Mouse (Mus musculus) liver, embryonic 14.5 days (tissue): ENCODE data around the gene Trp53i13. TPM values are rescaled to one million over a fixed set of nuclear protein-coding genes. Genes with fewer than 3 reads are reported as not detected.

ENCODE experiments used
- ATAC-seq: fragments of 200-750 bp; cut with Nextera tagmentation; 2 replicates; pipeline ENCODE4 v1.8.0; 2017; ENCODE audit warnings: moderate number of reproducible peaks, mild to moderate bottlenecking, moderate library complexity; ENCODE audit not compliant: insufficient read depth
- DNase-seq, 3 experiments: peaks; one replicate each; pipeline ENCODE4 v3.0.0-alpha.2; 2012 to 2013; ENCODE audit warnings: low read depth in 3 of 3, low spot score in 3 of 3
- H3K27ac ChIP-seq: fragments of 300-500 bp; sonication (generic); 2 replicates; pipeline ENCODE4 v1.5.1; 2014; ENCODE audit warnings: moderate library complexity, mild to moderate bottlenecking, control low read depth, inconsistent platforms
- H3K27me3 ChIP-seq: fragments of 300-500 bp; sonication (generic); 2 replicates; pipeline ENCODE4 v1.6.1; 2014; ENCODE audit warnings: mild to moderate bottlenecking, low read length, moderate library complexity; ENCODE audit not compliant: control insufficient read depth, insufficient read depth
- H3K36me3 ChIP-seq: fragments of 300-500 bp; sonication (generic); replicated peaks from 2 replicates; pipeline ENCODE4 v1.6.1; 2014; ENCODE audit warnings: low read depth; ENCODE audit not compliant: control insufficient read depth, insufficient read depth
- H3K4me1 ChIP-seq, 2 experiments: fragments of 200-500 bp in 1 of 2; fragments of 300-500 bp in 1 of 2; sonication (generic) in 1 of 2; replicated peaks; 2 replicates each; pipeline ENCODE4 v1.6.1; 2012 to 2014; ENCODE audit warnings: antibody characterized with exemption in 1 of 2, inconsistent platforms in 1 of 2, low read length in 1 of 2; ENCODE audit not compliant: control insufficient read depth in 2 of 2, insufficient read depth in 2 of 2
- H3K4me2 ChIP-seq: fragments of 300-500 bp; sonication (generic); 2 replicates; pipeline ENCODE4 v1.6.1; 2014; ENCODE audit warnings: low read depth, mild to moderate bottlenecking, control low read depth, moderate library complexity
- H3K4me3 ChIP-seq, 2 experiments: fragments of 200-500 bp in 1 of 2; fragments of 300-500 bp in 1 of 2; sonication (generic) in 1 of 2; 2 replicates each; pipeline ENCODE4 v1.5.1; 2012 to 2014; ENCODE audit warnings: low read depth in 2 of 2, low read length in 2 of 2, mild to moderate bottlenecking in 2 of 2, control low read depth in 1 of 2, inconsistent platforms in 1 of 2, moderate library complexity in 1 of 2; ENCODE audit not compliant: insufficient read depth in 1 of 2
- H3K9ac ChIP-seq: fragments of 300-500 bp; sonication (generic); replicated peaks from 2 replicates; pipeline ENCODE4 v1.6.1; 2014; ENCODE audit warnings: mild to moderate bottlenecking, control low read depth, moderate library complexity
- H3K9me3 ChIP-seq: fragments of 300-500 bp; sonication (generic); 2 replicates; pipeline ENCODE4 v1.6.1; 2016; ENCODE audit warnings: low read length, mixed read lengths; ENCODE audit not compliant: control insufficient read depth
- CTCF ChIP-seq: IDR thresholded peaks from 2 replicates; pipeline ENCODE4 v1.5.1; 2016; ENCODE audit warnings: antibody characterized with exemption, low read depth, control low read depth
- EP300 ChIP-seq: IDR thresholded peaks from 2 replicates; pipeline ENCODE4 v1.6.1; 2016; ENCODE audit warnings: antibody characterized with exemption, low read depth
- WGBS: fragments of 180-500 bp; shearing (Covaris S2); extraction: QIAGEN DNeasy Blood & Tissue Kit; methylation state at CpG from one replicate; pipeline ENCODE4 v1.1.7; 2014; ENCODE audit not compliant: insufficient replicate concordance; 5-methylcytosine and 5-hydroxymethylcytosine counted together
- polyA plus RNA-seq, 2 experiments: library from polyadenylated mRNA; depleted of rRNA in 1 of 2; stranded (reverse) in 1 of 2; unstranded in 1 of 2; fragments of >200 nt; fragmentation: Nextera tagmentation in 1 of 2; extraction: Ambion mirVana in 1 of 2; gene quantifications; 2 replicates each; pipeline versions ENCODE4 v1.2.1 to v1.2.3; 2012 to 2014

Gene Trp53i13
- polyA plus RNA-seq, 2 experiments = 3.3 to 3.5 TPM

DNA sequence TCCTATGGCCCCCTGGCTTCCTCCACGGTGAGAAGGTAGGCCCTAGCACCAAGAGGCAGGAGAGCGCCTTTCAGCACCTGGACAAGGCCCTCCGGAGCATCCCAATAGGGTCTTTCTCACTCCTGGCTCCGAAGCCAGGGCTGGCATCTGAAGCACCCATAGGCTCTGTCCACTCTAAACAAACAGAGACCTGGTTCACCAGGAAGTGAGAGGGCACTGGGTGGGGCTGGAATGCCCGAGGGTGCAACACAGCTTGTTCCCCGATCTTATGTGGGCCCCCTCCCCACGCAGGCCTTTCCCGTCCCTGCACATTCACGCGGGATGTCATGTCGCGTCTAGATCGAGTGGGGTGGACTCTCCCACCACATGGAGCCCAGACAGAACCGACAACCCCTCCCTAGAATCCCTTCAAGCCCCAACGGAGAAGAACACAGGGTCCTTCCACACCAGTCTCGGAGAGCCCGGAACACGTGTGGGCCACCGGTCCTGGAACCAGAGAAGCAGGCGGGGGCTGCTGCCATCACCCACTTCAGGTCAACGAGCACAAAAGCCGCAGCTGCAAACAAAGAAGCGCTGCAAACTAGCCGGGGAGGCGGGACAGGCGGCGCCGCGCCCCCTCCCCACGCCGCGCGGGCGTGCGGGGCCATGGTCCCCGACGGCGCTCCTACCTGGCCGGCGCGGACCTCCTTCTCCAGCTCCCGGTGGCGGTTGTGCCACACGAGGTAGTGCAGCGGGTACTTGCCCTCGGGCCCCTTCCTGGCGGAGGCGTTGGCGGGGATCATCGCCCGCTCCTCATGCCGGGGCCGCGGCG lies 26.8 kb downstream of the Trp53i13 start:
- peaks cover 7 to 16% of the 10 kb centered on the region in 2 experiments; a peak in 3 of 4 replicates for H3K4me1 ChIP-seq

DNA sequence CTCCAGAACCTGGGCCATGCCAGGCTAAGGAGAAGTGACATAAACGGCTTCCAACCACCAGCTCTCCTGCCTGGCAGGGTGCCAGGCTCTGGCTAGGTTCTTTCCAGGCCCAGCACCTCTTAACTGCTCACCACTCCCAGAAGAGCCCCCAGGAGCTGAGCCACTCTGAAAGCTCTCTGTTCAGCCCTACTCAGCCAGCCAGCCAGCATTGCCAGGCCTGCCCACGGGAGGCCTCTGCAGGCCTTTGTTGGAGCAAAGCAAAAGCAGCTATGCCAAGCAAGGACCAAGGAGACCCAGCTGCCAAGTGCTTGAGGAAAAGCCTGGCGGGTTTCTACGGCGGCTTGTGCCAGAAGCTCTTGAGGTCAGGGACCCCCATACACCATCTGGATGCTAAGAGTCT lies 29.0 kb downstream of the Trp53i13 start:
- TF ChIP-seq EP300 (no peak), CTCF (no peak)
- no peak for DNase-seq
- no peak overlapping the region for H3K9ac ChIP-seq
- H3K36me3 ChIP-seq = no peaks in the 10 kb centered on the region
- peaks cover 25% of the 10 kb centered on the region for H3K27me3 ChIP-seq
- no peak overlapping the region for H3K27ac ChIP-seq
- peaks cover 2 to 16% of the 10 kb centered on the region in 2 experiments; a peak in 3 of 4 replicates for H3K4me1 ChIP-seq
- ATAC-seq = no peak
- WGBS = 76% methylated on average over 5 of the region's 5 CpGs
- no peak overlapping the region for H3K4me2 ChIP-seq
- no peak overlapping the region for H3K4me3 ChIP-seq
- no peaks in the 10 kb centered on the region for H3K9me3 ChIP-seq

More for the DNA sequence above, 26.8 kb downstream of the Trp53i13 start:
- WGBS = 5% methylated on average over 52 of the region's 55 CpGs
- no peaks in the 10 kb centered on the region for H3K9me3 ChIP-seq
- peaks cover 25% of the 10 kb centered on the region for H3K27me3 ChIP-seq
- ATAC-seq (no peak), DNase-seq (no peak)
- H3K9ac ChIP-seq = peak overlapping the region; percentile 57
- peak overlapping the region; percentile 49 to 72 for H3K4me3 ChIP-seq
- TF ChIP-seq CTCF = no peak
- TF ChIP-seq EP300 = no peak
- no peaks in the 10 kb centered on the region for H3K36me3 ChIP-seq
- no peak overlapping the region for H3K27ac ChIP-seq
- peak overlapping the region; percentile 93 for H3K4me2 ChIP-seq

DNA sequence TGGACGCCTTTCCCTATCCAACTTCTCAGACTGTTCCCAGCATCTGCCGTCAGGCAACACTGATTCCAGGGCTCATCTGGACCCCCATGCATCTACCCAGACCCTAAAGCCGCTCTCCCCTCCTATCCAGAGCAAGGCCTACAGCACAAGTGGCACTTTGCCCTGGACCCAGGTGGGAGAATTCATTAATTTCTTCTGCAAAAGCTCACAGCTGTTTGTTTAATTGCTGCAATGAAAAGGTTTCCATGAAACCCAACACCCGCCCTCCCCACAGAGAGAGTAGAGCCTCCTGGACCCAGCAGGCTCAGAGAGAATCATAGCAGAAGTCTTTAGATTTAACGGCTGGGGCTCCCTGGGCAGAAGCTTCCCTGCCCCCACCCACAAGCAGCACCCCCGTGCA lies 30.6 kb downstream of the Trp53i13 start:
- no peak overlapping the region for H3K4me2 ChIP-seq
- H3K27ac ChIP-seq = no peak overlapping the region
- no peak overlapping the region for H3K9ac ChIP-seq
- peaks cover 20% of the 10 kb centered on the region for H3K27me3 ChIP-seq
- H3K36me3 ChIP-seq = no peaks in the 10 kb centered on the region
- ATAC-seq = no peak
- no peaks in the 10 kb centered on the region for H3K9me3 ChIP-seq
- TF ChIP-seq CTCF (no peak), EP300 (no peak)
- no peak overlapping the region for H3K4me3 ChIP-seq
- 71% methylated on average over 6 of the region's 6 CpGs for WGBS
- peaks cover 0 to 6% of the 10 kb centered on the region in 2 experiments; a peak in 1 of 4 replicates for H3K4me1 ChIP-seq
- DNase-seq = no peak

DNA sequence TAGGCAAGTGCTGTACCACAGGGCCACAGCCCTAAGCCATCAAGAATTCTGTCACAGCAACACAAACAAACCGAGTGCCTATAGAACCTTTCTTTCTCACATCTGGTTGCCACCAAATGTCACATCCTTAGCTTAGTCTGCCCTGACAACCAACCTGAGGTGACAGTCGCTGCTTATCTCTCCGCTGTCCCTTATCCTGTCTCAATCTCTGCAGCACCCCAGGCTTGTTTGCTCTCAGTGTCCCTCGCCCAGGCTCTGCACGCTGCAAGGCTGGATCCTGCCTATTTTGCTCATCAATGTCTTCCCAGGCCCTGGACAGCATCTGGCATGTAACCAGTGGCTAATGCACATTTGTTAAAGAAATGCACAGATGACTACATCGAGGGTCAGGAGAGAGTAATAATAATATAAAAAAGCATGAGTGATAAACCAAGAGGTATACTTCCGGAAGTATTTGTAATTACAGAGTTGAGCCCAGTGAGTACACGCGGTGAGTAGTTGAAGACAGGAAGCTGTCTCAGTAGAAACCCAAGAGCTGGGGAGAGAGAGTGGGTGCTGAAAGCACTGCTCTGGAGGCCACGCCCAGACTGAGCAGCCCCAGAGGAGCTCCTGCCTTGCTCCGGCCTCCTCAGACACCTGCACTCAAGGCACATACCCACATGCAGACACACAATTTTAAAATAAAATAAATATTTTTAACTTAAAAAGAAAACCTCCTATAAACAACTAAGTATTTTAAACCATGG lies 32.1 kb downstream of the Trp53i13 start:
- no peak overlapping the region for H3K4me2 ChIP-seq
- peaks cover 6% of the 10 kb centered on the region for H3K27me3 ChIP-seq
- no peak for TF ChIP-seq EP300
- TF ChIP-seq CTCF = no peak
- H3K4me3 ChIP-seq = no peak overlapping the region
- H3K9ac ChIP-seq = no peak overlapping the region
- H3K27ac ChIP-seq = no peak overlapping the region
- no peaks in the 10 kb centered on the region for H3K36me3 ChIP-seq
- no peak for DNase-seq
- no peaks in the 10 kb centered on the region for H3K9me3 ChIP-seq
- 39% methylated on average over 11 of the region's 11 CpGs for WGBS
- 0 out of 4 replicates have a peak, but pooled peaks cover 0 to 4% of the 10 kb centered on the region in 2 experiments for H3K4me1 ChIP-seq
- ATAC-seq = no peak

DNA sequence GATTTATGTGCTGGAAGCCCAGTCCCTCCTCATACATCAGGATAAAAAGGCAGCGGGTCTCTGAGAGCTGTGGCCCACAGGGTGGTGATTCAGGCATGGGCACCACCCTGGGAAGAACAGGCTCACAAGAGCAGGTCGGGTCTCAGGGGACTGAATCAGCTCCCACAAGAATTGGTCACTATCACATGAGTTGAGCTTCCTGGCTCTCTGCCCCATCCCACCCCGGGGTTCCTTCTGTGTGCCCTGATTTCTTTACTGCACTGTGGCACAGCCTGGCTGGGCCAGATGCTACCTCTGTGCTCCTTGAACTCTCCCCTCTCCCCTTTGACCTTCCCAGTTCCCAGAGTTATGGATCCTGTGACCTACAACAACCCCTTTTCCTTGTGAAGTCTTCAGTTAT lies 32.7 kb downstream of the Trp53i13 start:
- H3K36me3 ChIP-seq = no peaks in the 10 kb centered on the region
- no peak for TF ChIP-seq CTCF
- TF ChIP-seq EP300 = no peak
- DNase-seq (no peak), ATAC-seq (no peak)
- H3K9me3 ChIP-seq = no peaks in the 10 kb centered on the region
- 0 out of 4 replicates have a peak, but pooled peaks cover 0 to 4% of the 10 kb centered on the region in 2 experiments for H3K4me1 ChIP-seq
- no peak overlapping the region for H3K4me2 ChIP-seq
- no peak overlapping the region for H3K9ac ChIP-seq
- no peak overlapping the region for H3K27ac ChIP-seq
- 50% methylated on average over 3 of the region's 3 CpGs for WGBS
- no peak overlapping the region for H3K4me3 ChIP-seq
- no peaks in the 10 kb centered on the region for H3K27me3 ChIP-seq
